Mouse (Mus musculus) liver, postnatal 0 days (tissue): ENCODE results near the gene Orc1.

ENCODE experiments used
- CTCF ChIP-seq: sonication (generic); IDR thresholded peaks from 2 replicates; pipeline ENCODE4 v1.5.1; 2016; ENCODE audit warnings: antibody characterized with exemption, low read depth
- EP300 ChIP-seq: IDR thresholded peaks from 2 replicates; pipeline ENCODE4 v1.6.1; 2016; ENCODE audit warnings: antibody characterized with exemption, low read depth, mild to moderate bottlenecking

- TF ChIP-seq CTCF (no peak), EP300 (no peak)
These were observed 14.2 kb upstream of the Orc1 start for GRCm38 (mm10) chr4:108565026-108565425.
